Mouse (Mus musculus): Measurements from ENCODE around the gene Slc38a2. TPM values are rescaled to one million over a fixed set of nuclear protein-coding genes. Genes with fewer than 3 reads are reported as not detected.

Gene Slc38a2
- polyA plus RNA-seq, 1 experiment from 2014 or later: 210 TPM

- Histone ChIP-seq H3K27me3 (no peaks in the 10 kb centered on the region), H3K4me3 (replicated peaks) (peak overlapping the region; percentile 56), H3K4me1 (replicated peaks) (peaks cover 16% of the 10 kb centered on the region), H3K9me3 (no peaks in the 10 kb centered on the region), H3K4me2 (peak overlapping the region; percentile 65), H3K9ac (replicated peaks) (peak overlapping the region; percentile 76), H3K36me3 (no peaks in the 10 kb centered on the region), H3K27ac (peak overlapping the region; percentile 98)
- WGBS: 25% methylated on average over 14 of the region's 14 CpGs
- ATAC-seq (ENCODE audit: insufficient number of reproducible peaks, insufficient read depth, low FRiP score, low TSS enrichment, low read depth): peak; percentile 23
Observed at GRCm38 (mm10) chr15:96708976-96709490, 9.5 kb upstream of the Slc38a2 start.

- 86% methylated on average over 8 of the region's 8 CpGs for WGBS
Observed at GRCm38 (mm10) chr15:96708428-96708827, 8.9 kb upstream of the Slc38a2 start.

GRCm38 (mm10) chr15:96707936-96708335 lies 8.4 kb upstream of the Slc38a2 start:
- 82% methylated on average over 2 of the region's 2 CpGs for WGBS

More at GRCm38 (mm10) chr15:96708428-96708827, 8.9 kb upstream of the Slc38a2 start:
- no peak overlapping the region for H3K4me3 ChIP-seq (replicated peaks)
- no peak overlapping the region for H3K4me2 ChIP-seq
- H3K36me3 ChIP-seq: no peaks in the 10 kb centered on the region
- H3K4me1 ChIP-seq (replicated peaks): peaks cover 16% of the 10 kb centered on the region
- 0 out of 2 replicates have a peak overlapping the region, but pooled peaks have one; percentile 98 for H3K27ac ChIP-seq
- H3K9ac ChIP-seq (replicated peaks): no peak overlapping the region
- H3K9me3 ChIP-seq: no peaks in the 10 kb centered on the region
- no peaks in the 10 kb centered on the region for H3K27me3 ChIP-seq
- ATAC-seq (ENCODE audit: insufficient number of reproducible peaks, insufficient read depth, low FRiP score, low TSS enrichment, low read depth): no peak

GRCm38 (mm10) chr15:96702466-96703031 lies 3.0 kb upstream of the Slc38a2 start:
- Histone ChIP-seq H3K4me1 (replicated peaks) (peaks cover 13% of the 10 kb centered on the region), H3K27ac (no peak overlapping the region), H3K4me2 (no peak overlapping the region), H3K36me3 (peaks cover 8% of the 10 kb centered on the region), H3K9ac (replicated peaks) (no peak overlapping the region), H3K4me3 (replicated peaks) (no peak overlapping the region), H3K9me3 (no peaks in the 10 kb centered on the region), H3K27me3 (no peaks in the 10 kb centered on the region)
- ATAC-seq (ENCODE audit: insufficient number of reproducible peaks, insufficient read depth, low FRiP score, low TSS enrichment, low read depth): no peak
- 80% methylated on average over 12 of the region's 12 CpGs for WGBS

More at GRCm38 (mm10) chr15:96707936-96708335, 8.4 kb upstream of the Slc38a2 start:
- H3K36me3 ChIP-seq: no peaks in the 10 kb centered on the region
- no peaks in the 10 kb centered on the region for H3K27me3 ChIP-seq
- ATAC-seq (ENCODE audit: insufficient number of reproducible peaks, insufficient read depth, low FRiP score, low TSS enrichment, low read depth): no peak
- H3K9me3 ChIP-seq: no peaks in the 10 kb centered on the region
- peaks cover 16% of the 10 kb centered on the region for H3K4me1 ChIP-seq (replicated peaks)
- H3K4me2 ChIP-seq: no peak overlapping the region
- H3K4me3 ChIP-seq (replicated peaks): no peak overlapping the region
- H3K9ac ChIP-seq (replicated peaks): no peak overlapping the region
- no peak overlapping the region for H3K27ac ChIP-seq

- Histone ChIP-seq H3K4me2 (peak overlapping the region; percentile 78), H3K9me3 (no peaks in the 10 kb centered on the region), H3K4me1 (replicated peaks) (peaks cover 30% of the 10 kb centered on the region), H3K27me3 (no peaks in the 10 kb centered on the region), H3K4me3 (replicated peaks) (peak overlapping the region; percentile 87), H3K9ac (replicated peaks) (peak overlapping the region; percentile 100; the same call in 1 of the 2 replicates), H3K27ac (peak overlapping the region; percentile 99; the same call in 1 of the 2 replicates), H3K36me3 (peaks cover 26% of the 10 kb centered on the region)
- 36% methylated on average over 13 of the region's 13 CpGs for WGBS
- ATAC-seq (ENCODE audit: insufficient number of reproducible peaks, insufficient read depth, low FRiP score, low TSS enrichment, low read depth): no peak
Observed at GRCm38 (mm10) chr15:96700766-96701165, 1.2 kb upstream of the Slc38a2 start.

- ATAC-seq (ENCODE audit: insufficient number of reproducible peaks, insufficient read depth, low FRiP score, low TSS enrichment, low read depth): peak; percentile 73
- peak overlapping the region; percentile 78 for H3K4me2 ChIP-seq
- H3K9me3 ChIP-seq: no peaks in the 10 kb centered on the region
- H3K4me3 ChIP-seq (replicated peaks): peak overlapping the region; percentile 87
- H3K27ac ChIP-seq: peak overlapping the region; percentile 99
- no peaks in the 10 kb centered on the region for H3K27me3 ChIP-seq
- peak overlapping the region; percentile 100 for H3K9ac ChIP-seq (replicated peaks)
- peaks cover 45% of the 10 kb centered on the region for H3K36me3 ChIP-seq
- WGBS: under 1% methylated on average over 87 of the region's 101 CpGs
- peaks cover 36% of the 10 kb centered on the region for H3K4me1 ChIP-seq (replicated peaks)
Observed at GRCm38 (mm10) chr15:96698658-96699448, 677 bp downstream of the Slc38a2 start.

GRCm38 (mm10) chr15:96697901-96698657 lies 1.5 kb downstream of the Slc38a2 start:
- H3K27me3 ChIP-seq: no peaks in the 10 kb centered on the region
- H3K36me3 ChIP-seq: peaks cover 53% of the 10 kb centered on the region
- H3K4me1 ChIP-seq (replicated peaks): peaks cover 36% of the 10 kb centered on the region
- no peak for ATAC-seq (ENCODE audit: insufficient number of reproducible peaks, insufficient read depth, low FRiP score, low TSS enrichment, low read depth)
- WGBS: 18% methylated on average over 19 of the region's 19 CpGs
- H3K9ac ChIP-seq (replicated peaks): peak overlapping the region; percentile 100
- H3K9me3 ChIP-seq: no peaks in the 10 kb centered on the region
- peak overlapping the region; percentile 87 for H3K4me3 ChIP-seq (replicated peaks)
- peak overlapping the region; percentile 99 for H3K27ac ChIP-seq
- peak overlapping the region; percentile 78 for H3K4me2 ChIP-seq

- no peak for ATAC-seq (ENCODE audit: insufficient number of reproducible peaks, insufficient read depth, low FRiP score, low TSS enrichment, low read depth)
- peaks cover 67% of the 10 kb centered on the region for H3K36me3 ChIP-seq
- no peaks in the 10 kb centered on the region for H3K27me3 ChIP-seq
- 73% methylated on average over 13 of the region's 13 CpGs for WGBS
- H3K9me3 ChIP-seq: no peaks in the 10 kb centered on the region
- H3K9ac ChIP-seq (replicated peaks): peak overlapping the region; percentile 100
- peak overlapping the region; percentile 87 for H3K4me3 ChIP-seq (replicated peaks)
- peak overlapping the region; percentile 1; the same call in 1 of the 2 replicates for H3K27ac ChIP-seq
- peak overlapping the region; percentile 78 for H3K4me2 ChIP-seq
- H3K4me1 ChIP-seq (replicated peaks): peaks cover 36% of the 10 kb centered on the region
Observed at GRCm38 (mm10) chr15:96696486-96697284, 2.8 kb downstream of the Slc38a2 start.

- 82% methylated on average over 26 of the region's 26 CpGs for WGBS
- no peak for ATAC-seq (ENCODE audit: insufficient number of reproducible peaks, insufficient read depth, low FRiP score, low TSS enrichment, low read depth)
- Histone ChIP-seq H3K36me3 (peaks cover 76% of the 10 kb centered on the region), H3K9me3 (no peaks in the 10 kb centered on the region), H3K9ac (replicated peaks) (peak overlapping the region; percentile 34; the same call in 1 of the 2 replicates), H3K4me3 (replicated peaks) (peak overlapping the region; percentile 87), H3K27ac (no peak overlapping the region), H3K4me2 (peak overlapping the region; percentile 78), H3K4me1 (replicated peaks) (peaks cover 30% of the 10 kb centered on the region), H3K27me3 (no peaks in the 10 kb centered on the region)
Observed at GRCm38 (mm10) chr15:96695455-96696421, 3.8 kb downstream of the Slc38a2 start.

Data from limb, embryonic 12.5 days (tissue).